Mouse (Mus musculus) lung, postnatal 10 days (tissue): Measurements from ENCODE around the gene Rin3.

Source experiments
- DNase-seq: peaks from one replicate; pipeline ENCODE4 v3.0.0; 2021

Rin3 gene

DNA sequence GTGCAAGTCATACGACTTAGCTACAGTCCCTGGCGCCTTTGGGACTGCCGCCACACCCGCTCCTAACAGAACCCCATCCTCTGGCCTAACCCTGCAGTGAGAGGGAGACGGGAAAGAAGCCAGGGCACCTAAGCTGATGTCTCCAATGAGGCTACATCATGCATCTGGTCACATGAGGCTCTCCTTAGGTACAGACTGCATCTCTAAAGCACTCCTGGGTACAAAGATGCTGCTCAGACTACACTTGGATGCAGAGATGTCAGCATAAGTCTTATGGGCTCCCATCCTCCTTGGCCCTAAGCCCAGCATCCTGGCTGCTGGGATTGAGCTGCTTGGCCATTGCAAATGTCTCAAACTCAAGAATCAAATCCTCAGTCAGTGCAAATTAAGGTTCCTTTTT lies 146.8 kb downstream of the Rin3 start:
- no peak for DNase-seq

DNA sequence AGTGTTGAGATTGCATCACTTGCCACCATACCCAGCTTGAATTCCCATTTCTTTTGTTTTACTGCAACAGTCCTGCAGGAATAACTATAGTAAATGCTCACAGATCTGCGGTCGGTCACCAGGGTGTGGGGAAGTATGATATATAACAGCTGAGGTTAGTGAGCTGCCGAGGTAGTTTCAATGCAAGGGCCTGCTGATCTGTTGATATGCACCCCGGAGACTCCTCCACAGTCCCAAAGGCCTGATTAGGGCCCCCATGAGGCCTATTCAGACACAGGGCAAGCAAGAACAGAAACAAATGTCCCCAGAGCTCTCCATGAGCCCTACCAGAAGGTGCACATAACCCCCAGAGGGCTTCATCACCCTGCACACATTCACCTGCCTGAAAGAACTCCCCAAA lies 147.4 kb downstream of the Rin3 start:
- no peak for DNase-seq

DNA sequence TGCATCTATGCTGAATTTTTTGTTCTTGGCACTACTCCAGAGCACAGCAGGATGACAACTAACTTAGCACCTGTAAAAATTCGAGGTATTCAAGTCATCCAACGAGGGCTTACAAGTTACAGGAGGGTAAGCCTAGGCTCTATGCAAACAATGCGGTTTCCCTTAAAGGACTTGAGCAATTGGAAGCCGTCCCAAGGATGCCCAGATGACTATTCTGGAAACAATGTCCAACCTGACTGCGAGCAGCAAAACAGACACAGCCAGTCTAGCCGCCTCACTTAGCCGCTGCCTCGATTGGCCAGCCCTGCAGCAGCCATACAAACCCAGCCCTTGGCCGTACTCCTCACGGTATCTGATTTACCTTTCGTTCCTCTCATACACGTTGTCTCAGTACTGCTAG lies 149.4 kb downstream of the Rin3 start:
- peak; percentile 25 for DNase-seq

DNA sequence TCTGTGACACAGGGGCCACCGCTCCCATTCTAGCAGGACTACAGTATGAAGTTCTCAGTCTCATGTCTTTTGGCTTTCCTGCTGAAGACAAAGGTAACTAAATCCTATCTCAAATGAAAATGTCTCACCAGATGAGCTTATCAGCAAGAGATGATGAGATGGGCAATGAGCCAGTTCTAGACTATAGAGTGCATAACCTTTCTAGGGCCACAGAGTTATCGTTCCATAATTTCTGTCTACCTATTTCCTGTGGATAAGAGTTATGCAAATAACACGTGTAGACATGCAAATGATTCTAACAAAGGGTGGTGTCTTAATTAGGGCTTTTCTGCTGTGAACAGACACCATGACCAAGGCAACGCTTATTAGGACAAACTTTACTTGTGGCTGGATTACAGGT lies 151.3 kb downstream of the Rin3 start:
- no peak for DNase-seq

DNA sequence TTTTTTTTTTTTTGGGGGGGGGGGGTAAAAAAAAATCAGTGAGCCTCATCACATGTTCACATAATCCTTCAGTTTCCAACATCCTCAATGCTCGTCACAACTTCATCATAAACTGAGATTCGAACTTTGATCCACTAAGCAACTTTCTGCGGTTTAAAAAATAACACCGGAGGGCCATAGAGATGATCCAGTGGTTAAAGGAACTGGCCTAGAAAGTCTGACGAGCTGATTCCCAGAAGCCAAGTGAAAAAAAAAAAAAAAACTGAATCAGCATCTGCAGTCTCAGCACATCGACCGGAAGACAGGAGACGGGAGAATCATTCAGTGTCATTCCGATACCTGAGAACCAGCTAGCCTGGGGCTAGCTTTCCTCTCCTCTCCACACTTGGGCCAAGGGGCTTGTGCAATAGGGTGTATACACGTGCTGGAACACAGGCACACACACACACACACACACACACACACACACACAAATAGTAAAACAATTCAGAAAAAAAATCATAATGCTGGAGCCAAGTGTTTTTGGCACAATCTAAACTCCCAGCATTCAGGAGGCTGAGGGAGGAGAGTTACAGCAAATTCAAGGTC lies 154.2 kb downstream of the Rin3 start:
- DNase-seq = peak; percentile 29

DNA sequence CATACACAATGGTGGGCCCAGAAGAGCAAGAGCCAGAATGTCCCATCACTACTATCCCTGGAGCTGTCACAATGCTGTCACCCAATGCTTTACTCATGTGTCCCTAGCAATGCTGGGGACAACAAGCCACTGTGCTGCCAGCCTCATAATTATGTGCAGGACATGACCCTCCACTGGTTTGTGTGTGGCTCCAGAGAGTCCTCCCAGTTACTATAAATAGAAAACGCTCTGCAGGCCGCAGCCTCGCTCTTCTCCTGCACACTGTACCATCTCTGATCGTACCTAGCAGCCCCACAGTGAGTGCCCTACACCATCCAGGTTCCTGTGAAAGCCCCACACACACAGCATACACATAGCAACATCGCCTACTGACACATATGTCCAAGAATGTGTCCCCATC lies 155.1 kb downstream of the Rin3 start:
- DNase-seq = peak; percentile 51

DNA sequence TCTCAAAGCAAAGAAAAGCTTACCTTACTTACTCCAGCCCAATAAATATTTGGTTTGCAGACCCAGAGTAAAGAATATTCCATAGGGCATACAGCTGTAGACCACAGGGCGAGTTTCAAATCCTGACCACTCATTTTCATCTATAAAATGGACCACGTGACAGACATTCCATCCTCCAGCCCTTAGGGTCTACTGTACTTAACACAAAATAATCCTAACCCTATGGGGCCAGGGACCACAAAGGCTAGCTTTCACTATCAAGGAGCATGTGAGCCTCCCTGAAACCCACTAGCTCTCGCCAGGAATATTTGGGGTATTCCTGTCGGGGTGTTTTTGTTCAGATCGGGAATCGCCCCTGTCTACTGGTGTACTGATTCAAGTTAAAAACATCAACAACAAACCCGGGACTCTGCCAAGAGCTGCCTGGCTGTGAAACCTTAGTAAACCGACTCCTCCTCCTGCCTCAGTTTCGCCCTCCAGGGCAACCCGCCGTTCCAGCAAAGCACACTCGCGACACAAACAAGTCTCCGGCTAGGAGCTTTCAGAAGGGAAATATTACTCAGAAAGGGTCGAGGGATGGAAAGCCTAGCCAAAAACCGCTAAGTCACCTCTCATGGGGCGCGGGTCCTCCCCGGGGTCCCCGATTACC lies 156.3 kb downstream of the Rin3 start:
- no peak for DNase-seq

DNA sequence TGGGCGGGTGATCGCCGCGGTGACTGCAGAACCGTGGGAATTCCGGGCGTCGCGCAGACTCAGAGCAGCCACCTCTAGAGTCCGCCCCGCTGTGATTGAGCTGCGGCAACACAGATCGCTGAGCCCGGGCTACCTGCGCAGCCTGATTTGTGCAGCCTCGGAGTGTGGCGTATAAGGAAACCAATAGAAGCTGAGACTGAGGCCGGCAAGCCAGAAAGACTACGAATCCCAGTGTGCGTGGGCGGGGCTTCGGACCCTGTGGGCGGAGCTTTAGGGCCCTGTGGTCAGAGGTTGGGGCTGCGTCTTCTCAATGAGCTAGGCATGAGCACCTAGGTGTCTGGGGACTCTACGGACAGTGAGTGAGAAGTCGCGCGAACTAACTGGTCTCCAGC lies 156.8 kb downstream of the Rin3 start, which contains the start of gene Lgmn:
TSS of gene Lgmn (minus strand) at position 182 of the 392 bp plus-strand sequence.
- DNase-seq = peak; percentile 99
